Mouse (Mus musculus) MEL (cell line): ENCODE data around the gene Tchhl1. TPM values are rescaled to one million over a fixed set of nuclear protein-coding genes. Genes with fewer than 3 reads are reported as not detected.

Experiments used
- DNase-seq: peaks from one replicate; pipeline ENCODE4 v3.0.0; 2011; ENCODE audit warnings: low read depth, low spot score
- H3K27ac ChIP-seq: 2 replicates; pipeline ENCODE4 v1.5.1; 2012; ENCODE audit warnings: low read depth, mild to moderate bottlenecking, control low read depth, low read length, moderate library complexity; ENCODE audit not compliant: control insufficient read depth
- H3K27me3 ChIP-seq, 2 experiments: fragments of 150-350 bp in 1 of 2; sonication (generic) in 1 of 2; 2 replicates each; pipeline ENCODE4 v1.6.1; 2012; ENCODE audit warnings: low read length in 2 of 2, mild to moderate bottlenecking in 2 of 2, improper control_type of control experiment in 1 of 2, moderate library complexity in 1 of 2; ENCODE audit not compliant: insufficient read depth in 2 of 2, control insufficient read depth in 1 of 2
- H3K36me3 ChIP-seq, 2 experiments: 2 replicates each; pipeline ENCODE4 v1.6.1; 2012 to 2014; ENCODE audit warnings: low read length in 2 of 2, improper control_type of control experiment in 1 of 2, inconsistent platforms in 1 of 2, mild to moderate bottlenecking in 1 of 2; ENCODE audit not compliant: insufficient read depth in 2 of 2, control insufficient read depth in 1 of 2
- H3K4me1 ChIP-seq, 2 experiments: fragments of 150-350 bp in 1 of 2; sonication (generic) in 1 of 2; 2 replicates each; pipeline ENCODE4 v1.6.1; 2012; ENCODE audit warnings: low read length in 2 of 2, improper control_type of control experiment in 1 of 2, mild to moderate bottlenecking in 1 of 2; ENCODE audit not compliant: insufficient read depth in 2 of 2, control insufficient read depth in 1 of 2
- H3K4me3 ChIP-seq, 2 experiments: fragments of 150-350 bp in 1 of 2; sonication (generic) in 1 of 2; 2 replicates each; pipeline ENCODE4 v1.5.1; 2012; ENCODE audit warnings: low read depth in 2 of 2, low read length in 2 of 2, mild to moderate bottlenecking in 2 of 2, moderate library complexity in 2 of 2, control low read depth in 1 of 2, improper control_type of control experiment in 1 of 2; ENCODE audit not compliant: control insufficient read depth in 1 of 2, insufficient read depth in 1 of 2
- H3K79me2 ChIP-seq: 2 replicates; pipeline ENCODE4 v1.6.1; 2012; ENCODE audit warnings: mild to moderate bottlenecking, low read length, moderate library complexity; ENCODE audit not compliant: control insufficient read depth, poor library complexity, insufficient read depth
- H3K9ac ChIP-seq: 2 replicates; pipeline ENCODE4 v1.6.1; 2012; ENCODE audit warnings: low read depth, mild to moderate bottlenecking, control low read depth, low read length, moderate library complexity; ENCODE audit not compliant: control insufficient read depth, poor library complexity, severe bottlenecking
- H3K9me3 ChIP-seq: fragments of 150-350 bp; sonication (generic); replicated peaks from 2 replicates; pipeline ENCODE4 v1.6.1; 2012; ENCODE audit warnings: mild to moderate bottlenecking, low read length, improper control_type of control experiment, moderate library complexity; ENCODE audit not compliant: insufficient read depth
- CTCF ChIP-seq, 3 experiments: IDR thresholded peaks in 2 of 3; conservative IDR thresholded peaks in 1 of 3; 2 replicates each; pipeline ENCODE4 v1.5.1; 2011 to 2012; ENCODE audit warnings: low read length in 3 of 3, low read depth in 2 of 3, mild to moderate bottlenecking in 2 of 3, improper control_type of control experiment in 1 of 3, inconsistent platforms in 1 of 3, mixed read lengths in 1 of 3, moderate library complexity in 1 of 3; ENCODE audit not compliant: control insufficient read depth in 1 of 3, insufficient read depth in 1 of 3, poor library complexity in 1 of 3, severe bottlenecking in 1 of 3
- EP300 ChIP-seq, 2 experiments: IDR thresholded peaks; 2 replicates each; pipeline ENCODE4 v1.6.1; 2011; ENCODE audit warnings: improper control_type of control experiment in 2 of 2, low read length in 2 of 2, low read depth in 1 of 2, mild to moderate bottlenecking in 1 of 2
- ETS1 ChIP-seq: IDR thresholded peaks from 2 replicates; pipeline ENCODE4 v1.6.1; 2012; ENCODE audit warnings: low read depth, mild to moderate bottlenecking, inconsistent platforms, low read length, improper control_type of control experiment, moderate library complexity
- GABPA ChIP-seq: IDR thresholded peaks from 2 replicates; pipeline ENCODE4 v1.6.1; 2012; ENCODE audit warnings: low read depth, mild to moderate bottlenecking, inconsistent platforms, low read length, improper control_type of control experiment, moderate library complexity
- GATA1 ChIP-seq: IDR thresholded peaks from 2 replicates; pipeline ENCODE4 v1.6.1; 2011; ENCODE audit warnings: low read depth, low read length, improper control_type of control experiment
- JUND ChIP-seq: IDR thresholded peaks from 2 replicates; pipeline ENCODE4 v1.6.1; 2011; ENCODE audit warnings: low read depth, mild to moderate bottlenecking, improper control_type of control experiment, low read length
- KAT2A ChIP-seq: conservative IDR thresholded peaks from 2 replicates; pipeline ENCODE4 v1.6.1; 2012; ENCODE audit warnings: low read depth, low read length, improper control_type of control experiment, inconsistent platforms
- MAFK ChIP-seq: IDR thresholded peaks from 2 replicates; pipeline ENCODE4 v1.6.1; 2011; ENCODE audit warnings: low read depth, mild to moderate bottlenecking, low read length, improper control_type of control experiment, borderline replicate concordance
- MAX ChIP-seq: IDR thresholded peaks from 2 replicates; pipeline ENCODE4 v1.6.1; 2011; ENCODE audit warnings: low read length, improper control_type of control experiment
- MXI1 ChIP-seq: IDR thresholded peaks from 2 replicates; pipeline ENCODE4 v1.6.1; 2011; ENCODE audit warnings: mild to moderate bottlenecking, low read depth, low read length, improper control_type of control experiment
- MYB ChIP-seq: IDR thresholded peaks from 2 replicates; pipeline ENCODE4 v1.6.1; 2011; ENCODE audit warnings: mild to moderate bottlenecking, low read depth, low read length, improper control_type of control experiment
- NRF1 ChIP-seq: IDR thresholded peaks from 2 replicates; pipeline ENCODE4 v1.6.1; 2014; ENCODE audit warnings: low read depth, mild to moderate bottlenecking, inconsistent platforms, low read length, improper control_type of control experiment, moderate library complexity; ENCODE audit not compliant: poor library complexity, insufficient read depth, severe bottlenecking
- POLR2AphosphoS5 ChIP-seq: IDR thresholded peaks from 2 replicates; pipeline ENCODE4 v1.6.1; 2012; ENCODE audit warnings: low read depth, borderline replicate concordance, mild to moderate bottlenecking, inconsistent platforms, low read length, moderate library complexity, mixed read lengths
- RAD21 ChIP-seq: IDR thresholded peaks from 2 replicates; pipeline ENCODE4 v1.6.1; 2011; ENCODE audit warnings: mild to moderate bottlenecking, low read depth, low read length, improper control_type of control experiment
- SIN3A ChIP-seq: IDR thresholded peaks from 2 replicates; pipeline ENCODE4 v1.6.1; 2012; ENCODE audit warnings: low read length, improper control_type of control experiment, inconsistent platforms
- TAL1 ChIP-seq: IDR thresholded peaks from 2 replicates; pipeline ENCODE4 v1.6.1; 2012; ENCODE audit warnings: mild to moderate bottlenecking, inconsistent platforms, low read length, moderate library complexity, mixed read lengths
- TBP ChIP-seq: IDR thresholded peaks from 2 replicates; pipeline ENCODE4 v1.8.0; 2011; ENCODE audit warnings: low read depth, low read length, improper control_type of control experiment
- polyA plus RNA-seq, 2 experiments: library from polyadenylated mRNA; stranded (reverse) in 1 of 2; unstranded in 1 of 2; fragments of >175 nt in 1 of 2; fragments of >200 nt in 1 of 2; gene quantifications; 2 replicates each; pipeline versions ENCODE4 v1.2.1 to v1.2.4; 2012; ENCODE audit warnings: low replicate concordance in 2 of 2, low read depth in 1 of 2; ENCODE audit not compliant: insufficient read length in 2 of 2, insufficient read depth in 1 of 2, missing spikeins in 1 of 2
- total RNA-seq: library from RNA; depleted of rRNA; stranded (reverse); fragments of 300-350 nt; gene quantifications from 2 replicates; pipeline ENCODE4 v1.2.3, GENCODE M21; 2012

Tchhl1 gene
- total and polyA plus RNA-seq, 3 experiments, result not detected

DNA sequence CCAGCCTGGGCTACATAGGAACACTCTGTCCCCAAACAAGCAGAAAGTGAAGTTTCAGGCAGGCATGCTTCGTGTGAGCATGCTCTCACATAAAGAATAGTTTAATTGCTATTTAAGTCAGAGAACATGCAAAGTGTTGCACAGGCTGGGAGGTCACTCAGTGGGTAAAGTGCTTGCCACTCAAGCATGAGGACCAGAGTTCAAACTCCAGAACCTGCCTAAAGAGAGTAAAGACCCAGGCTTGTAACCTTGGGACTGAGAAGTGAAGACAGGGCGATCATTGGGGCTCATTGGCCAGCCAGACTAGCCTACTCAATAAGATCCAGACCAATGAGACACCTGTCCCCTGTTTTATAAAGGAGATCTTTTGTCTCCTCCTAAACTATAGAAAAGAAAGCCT, 20.0 kb downstream of the Tchhl1 start:
- no peaks in the 10 kb centered on the region for H3K79me2 ChIP-seq
- no peaks in the 10 kb centered on the region for H3K36me3 ChIP-seq
- no peak overlapping the region for H3K4me3 ChIP-seq
- H3K27me3 ChIP-seq, result no peaks in the 10 kb centered on the region; a peak in 1 of 4 replicates
- no peak for TF ChIP-seq NRF1
- TF ChIP-seq MYB, result no peak
- no peak for TF ChIP-seq MAX
- no peak for TF ChIP-seq GATA1
- no peak for TF ChIP-seq TBP
- TF ChIP-seq GABPA, result no peak
- no peak for TF ChIP-seq MXI1
- TF ChIP-seq RAD21, result no peak
- TF ChIP-seq TAL1, result no peak
- no peak for TF ChIP-seq ETS1
- TF ChIP-seq EP300 (IDR thresholded peaks at IDR 0.05; ENCODE audit: low read depth in 1 of 2, low read length in 2 of 2), result no peak
- no peak for TF ChIP-seq KAT2A
- TF ChIP-seq CTCF (IDR thresholded peaks at IDR 0.05 in 2 of 3, conservative IDR thresholded peaks at IDR 0.05 in 1 of 3; ENCODE audit: control insufficient read depth in 1 of 3, insufficient read depth in 1 of 3, low read depth in 2 of 3, low read length in 3 of 3, poor library complexity in 1 of 3, severe bottlenecking in 1 of 3), result no peak
- H3K4me1 ChIP-seq, result peaks cover 0 to 2% of the 10 kb centered on the region in 2 experiments; a peak in 2 of 4 replicates
- no peaks in the 10 kb centered on the region for H3K9me3 ChIP-seq
- no peak overlapping the region for H3K9ac ChIP-seq
- no peak overlapping the region for H3K27ac ChIP-seq
- no peak for DNase-seq

- Histone ChIP-seq H3K9ac (no peak overlapping the region), H3K27me3 (no peaks in the 10 kb centered on the region), H3K36me3 (no peaks in the 10 kb centered on the region), H3K79me2 (no peaks in the 10 kb centered on the region), H3K27ac (no peak overlapping the region), H3K4me1 (peaks cover 0 to 2% of the 10 kb centered on the region in 2 experiments; a peak in 2 of 4 replicates), H3K9me3 (no peaks in the 10 kb centered on the region), H3K4me3 (no peak overlapping the region)
- no peak for TF ChIP-seq JUND
- no peak for TF ChIP-seq SIN3A
- TF ChIP-seq MYB, result no peak
- no peak for TF ChIP-seq NRF1
- no peak for TF ChIP-seq MAFK
- TF ChIP-seq POLR2AphosphoS5, result no peak
- no peak for DNase-seq
These were observed 23.6 kb downstream of the Tchhl1 start for GRCm38 (mm10) chr3:93492176-93492575.
